Mouse (Mus musculus) kidney, postnatal 0 days (tissue): ENCODE measurements around the gene Phf23. TPM values are rescaled to one million over a fixed set of nuclear protein-coding genes. Genes with fewer than 3 reads are reported as not detected.

Experiments
- ATAC-seq: fragments of 200-750 bp; cut with Nextera tagmentation; replicated peaks from 2 replicates; pipeline ENCODE4 v1.8.0; 2017; ENCODE audit warnings: low read depth, moderate number of reproducible peaks, moderate TSS enrichment, moderate library complexity; ENCODE audit not compliant: low FRiP score
- DNase-seq: peaks from one replicate; pipeline ENCODE4 v3.0.0-alpha.2; 2016; ENCODE audit warnings: low spot score
- H3K27ac ChIP-seq: fragments of 300-500 bp; sonication (generic); 2 replicates; pipeline ENCODE4 v1.5.1; 2014; ENCODE audit warnings: mild to moderate bottlenecking
- H3K27me3 ChIP-seq: fragments of 300-500 bp; sonication (generic); 2 replicates; pipeline ENCODE4 v1.6.1; 2014; ENCODE audit warnings: low read length, mixed read lengths; ENCODE audit not compliant: insufficient read depth
- H3K36me3 ChIP-seq: fragments of 300-500 bp; sonication (generic); 2 replicates; pipeline ENCODE4 v1.6.1; 2014; ENCODE audit warnings: low read length, mixed read lengths; ENCODE audit not compliant: insufficient read depth
- H3K4me1 ChIP-seq: fragments of 300-500 bp; sonication (generic); replicated peaks from 2 replicates; pipeline ENCODE4 v1.6.1; 2014; ENCODE audit warnings: antibody characterized with exemption, low read length, mixed read lengths; ENCODE audit not compliant: insufficient read depth
- H3K4me2 ChIP-seq: fragments of 300-500 bp; sonication (generic); 2 replicates; pipeline ENCODE4 v1.6.1; 2014; ENCODE audit warnings: mild to moderate bottlenecking, low read length, moderate library complexity, mixed read lengths
- H3K4me3 ChIP-seq: fragments of 300-500 bp; sonication (generic); replicated peaks from 2 replicates; pipeline ENCODE4 v1.5.1; 2014; ENCODE audit warnings: low read depth, low read length
- H3K9ac ChIP-seq: fragments of 300-500 bp; sonication (generic); 2 replicates; pipeline ENCODE4 v1.6.1; 2014; ENCODE audit warnings: low read depth, low read length
- H3K9me3 ChIP-seq: fragments of 300-500 bp; sonication (generic); replicated peaks from 2 replicates; pipeline ENCODE4 v1.6.1; 2016; ENCODE audit warnings: low read length, inconsistent platforms, mixed read lengths
- CTCF ChIP-seq: IDR thresholded peaks from 2 replicates; pipeline ENCODE4 v1.5.1; 2016; ENCODE audit warnings: antibody characterized with exemption, low read depth, mild to moderate bottlenecking, moderate library complexity
- WGBS: fragments of 180-500 bp; shearing (Covaris S2); extraction: QIAGEN DNeasy Blood & Tissue Kit; methylation state at CpG from one replicate; pipeline ENCODE4 v1.1.7; 2014; 5-methylcytosine and 5-hydroxymethylcytosine counted together
- polyA plus RNA-seq: library from polyadenylated mRNA; unstranded; fragments of >200 nt; fragmentation: Nextera tagmentation; extraction: Ambion mirVana; gene quantifications from 2 replicates; pipeline ENCODE4 v1.2.1, GENCODE M21; 2015

Phf23 gene
- 61.9 and 62.6 TPM in 2 replicates for polyA plus RNA-seq

DNA sequence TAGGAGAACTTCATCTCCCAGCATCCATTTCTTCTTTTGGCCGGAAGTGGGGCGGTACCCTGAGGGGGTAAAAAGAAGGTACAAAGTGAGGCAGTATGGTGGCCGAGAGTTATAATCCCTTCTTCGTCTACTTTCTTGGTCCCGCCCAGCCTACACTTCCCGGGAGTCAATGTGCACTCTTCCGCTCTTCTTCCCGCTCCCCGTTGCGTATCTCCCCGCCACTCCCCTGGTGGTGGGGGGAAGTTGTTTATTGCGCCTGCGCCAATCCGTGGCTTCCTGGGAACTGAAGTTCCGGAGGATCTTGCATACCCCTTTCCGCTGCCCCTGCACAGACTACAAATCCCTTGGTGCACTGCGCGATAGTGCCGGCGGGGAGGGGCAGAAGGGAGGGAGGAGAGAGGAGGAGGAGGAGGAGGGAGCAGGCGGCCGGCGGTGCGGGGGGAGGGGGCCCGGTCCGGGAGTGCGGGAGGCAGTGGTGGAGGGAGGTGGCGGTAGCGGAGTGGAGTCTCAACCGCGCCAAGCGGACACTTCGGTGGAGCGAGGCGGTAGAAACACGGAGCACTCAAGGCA lies at the start of gene Phf23:
TSS of gene Phf23 (plus strand) at position 387 of the 570 bp plus-strand sequence.
- Histone ChIP-seq H3K27ac (peak within 1 kb of the TSS; percentile 98), H3K9me3 (no peaks in the 10 kb centered on the region), H3K4me1 (peaks cover 7% of the 10 kb centered on the region), H3K36me3 (peaks cover 30% of the 10 kb centered on the region), H3K9ac (peak within 1 kb of the TSS; percentile 85), H3K4me2 (peak within 1 kb of the TSS; percentile 60), H3K27me3 (no peaks in the 10 kb centered on the region), H3K4me3 (peak within 1 kb of the TSS; percentile 92)
- peak; percentile 58 for TF ChIP-seq CTCF
- WGBS = 1% methylated on average over 36 of the region's 36 CpGs
- peak; percentile 77 for ATAC-seq
- peak; percentile 100 for DNase-seq

DNA sequence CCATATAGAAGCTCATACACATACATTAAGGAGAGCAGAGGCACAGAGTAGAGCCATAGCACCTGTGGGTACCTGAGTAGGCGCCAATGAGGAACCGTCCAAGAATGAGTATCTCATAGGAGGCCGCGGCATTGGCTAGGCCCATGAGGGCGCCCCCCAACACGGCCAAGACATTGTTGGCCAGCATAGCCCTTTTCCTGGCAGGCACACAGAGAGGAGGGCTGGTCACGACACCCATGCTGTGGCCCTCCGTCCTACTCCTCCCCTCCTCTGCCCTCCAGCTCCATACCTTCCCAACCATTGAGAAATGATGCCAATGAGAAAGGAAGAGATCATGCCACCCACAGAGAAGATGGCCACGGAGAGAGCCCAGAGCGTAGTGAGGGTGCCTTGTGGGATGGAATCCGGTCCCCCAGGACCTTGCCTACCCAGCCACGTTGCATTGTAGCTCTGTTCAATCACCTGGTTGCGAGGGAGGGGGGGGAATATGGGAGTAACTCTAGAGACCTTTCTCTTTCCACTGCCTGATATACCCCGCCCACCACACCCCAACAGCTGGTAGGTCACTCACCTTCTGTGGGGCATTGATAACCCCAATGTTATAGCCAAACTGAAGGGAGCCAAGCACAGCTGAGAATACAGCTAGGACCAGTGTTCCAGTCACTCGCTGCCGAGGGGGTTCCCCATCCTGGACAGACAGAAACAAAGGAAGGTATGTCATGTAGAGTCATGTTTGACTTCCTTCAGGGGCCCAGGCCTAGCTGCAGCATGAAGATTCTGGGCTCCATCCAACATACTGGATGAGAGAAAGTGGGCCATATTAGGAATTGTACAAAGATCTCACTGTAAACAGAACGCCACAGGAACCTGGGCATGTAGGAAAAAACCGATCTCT lies 49.3 kb upstream of the Phf23 start:
- Histone ChIP-seq H3K27me3 (no peaks in the 10 kb centered on the region), H3K27ac (no peak overlapping the region; the same call in 1 of the 2 replicates), H3K4me1 (peaks cover 15% of the 10 kb centered on the region), H3K9ac (0 out of 2 replicates have a peak overlapping the region, but pooled peaks have one; percentile 8), H3K36me3 (0 out of 2 replicates have a peak, but pooled peaks cover 4% of the 10 kb centered on the region), H3K9me3 (no peaks in the 10 kb centered on the region), H3K4me2 (peak overlapping the region; percentile 54), H3K4me3 (no peak overlapping the region)
- TF ChIP-seq CTCF = no peak
- ATAC-seq (no peak), DNase-seq (no peak)
- WGBS = 84% methylated on average over 18 of the region's 18 CpGs

GRCm38 (mm10) chr11:69947337-69948065 lies 48.1 kb upstream of the Phf23 start:
- no peaks in the 10 kb centered on the region for H3K9me3 ChIP-seq
- H3K4me2 ChIP-seq = peak overlapping the region; percentile 54
- ATAC-seq (peak; percentile 42), DNase-seq (peak; percentile 74)
- H3K4me1 ChIP-seq = peaks cover 15% of the 10 kb centered on the region
- 0 out of 2 replicates have a peak, but pooled peaks cover 4% of the 10 kb centered on the region for H3K36me3 ChIP-seq
- WGBS = 4% methylated on average over 29 of the region's 29 CpGs
- H3K27ac ChIP-seq = peak overlapping the region; percentile 73
- peak overlapping the region; percentile 62 for H3K9ac ChIP-seq
- H3K27me3 ChIP-seq = no peaks in the 10 kb centered on the region
- peak overlapping the region; percentile 50 for H3K4me3 ChIP-seq
- TF ChIP-seq CTCF = no peak

DNA sequence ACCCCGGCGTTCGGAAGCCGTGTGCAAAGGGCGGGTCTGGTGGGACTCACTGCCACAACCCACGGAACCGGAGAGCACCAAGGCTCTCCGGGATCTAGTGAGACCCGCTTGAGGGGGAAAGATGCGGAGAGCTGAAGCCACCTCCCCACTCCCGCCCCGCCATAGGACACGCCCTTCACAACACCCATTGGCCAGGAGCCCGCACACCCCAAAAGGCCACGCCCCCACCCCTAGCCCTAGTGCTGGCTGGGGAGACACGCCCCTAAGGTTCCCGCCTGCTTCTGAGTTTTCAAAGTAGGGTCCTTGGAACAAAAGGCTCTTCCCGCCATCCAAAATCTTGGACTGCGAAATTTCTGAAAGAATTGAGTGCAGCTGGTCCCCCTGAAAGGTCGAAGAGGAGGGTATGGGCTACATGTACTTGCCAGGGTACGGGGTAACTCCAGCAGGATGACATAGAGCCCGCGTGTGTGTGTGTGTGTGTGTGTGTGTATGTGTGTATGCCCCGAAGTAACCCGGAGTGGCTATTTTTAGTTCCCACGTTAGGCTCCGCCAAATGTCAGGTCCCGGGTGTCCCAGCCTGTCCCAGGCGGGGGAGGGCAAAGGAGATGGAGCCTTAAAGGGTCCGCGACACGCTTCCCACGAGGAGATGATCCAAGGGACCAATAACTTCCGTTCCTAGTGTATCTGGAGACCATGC lies 47.4 kb upstream of the Phf23 start, which contains the start of gene Slc2a4:
TSS of gene Slc2a4 (minus strand) at position 123 of the 697 bp plus-strand sequence.
- peak within 1 kb of the TSS; percentile 73 for H3K27ac ChIP-seq
- peaks cover 15% of the 10 kb centered on the region for H3K4me1 ChIP-seq
- 0 out of 2 replicates have a peak, but pooled peaks cover 4% of the 10 kb centered on the region for H3K36me3 ChIP-seq
- DNase-seq = peak; percentile 98
- peak; percentile 92 for ATAC-seq
- peak within 1 kb of the TSS; percentile 54 for H3K4me2 ChIP-seq
- H3K27me3 ChIP-seq = no peaks in the 10 kb centered on the region
- H3K9ac ChIP-seq = peak within 1 kb of the TSS; percentile 62
- H3K4me3 ChIP-seq = peak within 1 kb of the TSS; percentile 50
- no peak for TF ChIP-seq CTCF
- no peaks in the 10 kb centered on the region for H3K9me3 ChIP-seq
- WGBS = under 1% methylated on average over 34 of the region's 34 CpGs

- Histone ChIP-seq H3K27ac (peak overlapping the region; percentile 57; the same call in 1 of the 2 replicates), H3K36me3 (0 out of 2 replicates have a peak, but pooled peaks cover 4% of the 10 kb centered on the region), H3K4me1 (peaks cover 15% of the 10 kb centered on the region), H3K4me3 (peak overlapping the region; percentile 50), H3K4me2 (peak overlapping the region; percentile 54), H3K9me3 (no peaks in the 10 kb centered on the region), H3K27me3 (no peaks in the 10 kb centered on the region), H3K9ac (peak overlapping the region; percentile 62)
- ATAC-seq (peak; percentile 26), DNase-seq (peak; percentile 97)
- TF ChIP-seq CTCF = peak; percentile 99
- WGBS = 0% methylated on average over 14 of the region's 14 CpGs
Observed at GRCm38 (mm10) chr11:69948763-69949150, 46.8 kb upstream of the Phf23 start.
